Mouse (Mus musculus): ENCODE measurements around the gene Kif24. TPM values are rescaled to one million over a fixed set of nuclear protein-coding genes. Genes with fewer than 3 reads are reported as not detected.

Kif24 gene
- polyA plus RNA-seq, 1 experiment from 2014 or later, result 1.3 TPM

- no peak for DNase-seq (ENCODE audit: low spot score)
- TF ChIP-seq EP300 (IDR thresholded peaks at IDR 0.05), result no peak
- TF ChIP-seq CTCF (IDR thresholded peaks at IDR 0.05), result no peak
- Histone ChIP-seq H3K36me3 (ENCODE audit: insufficient read depth, low read length) (no peaks in the 10 kb centered on the region), H3K9me3 (ENCODE audit: low read length) (no peaks in the 10 kb centered on the region), H3K4me2 (replicated peaks; ENCODE audit: low read depth, low read length) (no peak overlapping the region), H3K4me1 (ENCODE audit: insufficient read depth, low read depth, low read length) (no peaks in the 10 kb centered on the region), H3K9ac (replicated peaks; ENCODE audit: low read depth) (no peak overlapping the region), H3K27me3 (replicated peaks; ENCODE audit: insufficient read depth, low read length) (no peaks in the 10 kb centered on the region), H3K4me3 (ENCODE audit: low read depth, low read length) (no peak overlapping the region), H3K27ac (ENCODE audit: low read length) (no peak overlapping the region)
- ATAC-seq, result no peak
Measured at GRCm38 (mm10) chr4:41401167-41401566, 63.5 kb downstream of the Kif24 start.

GRCm38 (mm10) chr4:41399904-41400303 is 64.8 kb downstream of the Kif24 start:
- H3K4me3 ChIP-seq (ENCODE audit: low read depth, low read length), result no peak overlapping the region
- H3K36me3 ChIP-seq (ENCODE audit: insufficient read depth, low read length), result no peaks in the 10 kb centered on the region
- H3K4me2 ChIP-seq (replicated peaks; ENCODE audit: low read depth, low read length), result no peak overlapping the region
- DNase-seq (ENCODE audit: low spot score) (no peak), ATAC-seq (no peak)
- no peaks in the 10 kb centered on the region for H3K27me3 ChIP-seq (replicated peaks; ENCODE audit: insufficient read depth, low read length)
- H3K4me1 ChIP-seq (ENCODE audit: insufficient read depth, low read depth, low read length), result no peaks in the 10 kb centered on the region
- 81% methylated on average over 5 of the region's 5 CpGs for WGBS
- H3K27ac ChIP-seq (ENCODE audit: low read length), result no peak overlapping the region
- TF ChIP-seq EP300 (IDR thresholded peaks at IDR 0.05) (no peak), CTCF (IDR thresholded peaks at IDR 0.05) (no peak)
- no peaks in the 10 kb centered on the region for H3K9me3 ChIP-seq (ENCODE audit: low read length)
- H3K9ac ChIP-seq (replicated peaks; ENCODE audit: low read depth), result no peak overlapping the region

- no peaks in the 10 kb centered on the region for H3K27me3 ChIP-seq (replicated peaks; ENCODE audit: insufficient read depth, low read length)
- H3K9me3 ChIP-seq (ENCODE audit: low read length), result no peaks in the 10 kb centered on the region
- no peak for TF ChIP-seq CTCF (IDR thresholded peaks at IDR 0.05)
- TF ChIP-seq EP300 (IDR thresholded peaks at IDR 0.05), result no peak
- no peak overlapping the region for H3K27ac ChIP-seq (ENCODE audit: low read length)
- H3K4me2 ChIP-seq (replicated peaks; ENCODE audit: low read depth, low read length), result no peak overlapping the region
- H3K9ac ChIP-seq (replicated peaks; ENCODE audit: low read depth), result no peak overlapping the region
- H3K36me3 ChIP-seq (ENCODE audit: insufficient read depth, low read length), result no peaks in the 10 kb centered on the region
- 68% methylated on average over 6 of the region's 6 CpGs for WGBS
- peak; percentile 32 for DNase-seq (ENCODE audit: low spot score)
- no peak overlapping the region for H3K4me3 ChIP-seq (ENCODE audit: low read depth, low read length)
- no peaks in the 10 kb centered on the region for H3K4me1 ChIP-seq (ENCODE audit: insufficient read depth, low read depth, low read length)
- peak; percentile 65 for ATAC-seq
Measured at GRCm38 (mm10) chr4:41398353-41398752, 66.3 kb downstream of the Kif24 start.

- no peak overlapping the region for H3K27ac ChIP-seq (ENCODE audit: low read length)
- H3K4me3 ChIP-seq (ENCODE audit: low read depth, low read length), result no peak overlapping the region
- no peaks in the 10 kb centered on the region for H3K36me3 ChIP-seq (ENCODE audit: insufficient read depth, low read length)
- DNase-seq (ENCODE audit: low spot score) (no peak), ATAC-seq (no peak)
- TF ChIP-seq CTCF (IDR thresholded peaks at IDR 0.05) (no peak), EP300 (IDR thresholded peaks at IDR 0.05) (no peak)
- H3K9me3 ChIP-seq (ENCODE audit: low read length), result no peaks in the 10 kb centered on the region
- H3K9ac ChIP-seq (replicated peaks; ENCODE audit: low read depth), result no peak overlapping the region
- no peaks in the 10 kb centered on the region for H3K4me1 ChIP-seq (ENCODE audit: insufficient read depth, low read depth, low read length)
- no peak overlapping the region for H3K4me2 ChIP-seq (replicated peaks; ENCODE audit: low read depth, low read length)
- WGBS, result 79% methylated on average over 9 of the region's 9 CpGs
- H3K27me3 ChIP-seq (replicated peaks; ENCODE audit: insufficient read depth, low read length), result no peaks in the 10 kb centered on the region
Measured at GRCm38 (mm10) chr4:41394651-41395050, 70.0 kb downstream of the Kif24 start.

GRCm38 (mm10) chr4:41391015-41391414 is 73.7 kb downstream of the Kif24 start:
- Histone ChIP-seq H3K4me3 (ENCODE audit: low read depth, low read length) (no peak overlapping the region), H3K4me2 (replicated peaks; ENCODE audit: low read depth, low read length) (no peak overlapping the region), H3K9me3 (ENCODE audit: low read length) (no peaks in the 10 kb centered on the region), H3K9ac (replicated peaks; ENCODE audit: low read depth) (no peak overlapping the region), H3K36me3 (ENCODE audit: insufficient read depth, low read length) (no peaks in the 10 kb centered on the region; the same call in 1 of the 2 replicates), H3K27ac (ENCODE audit: low read length) (no peak overlapping the region), H3K27me3 (replicated peaks; ENCODE audit: insufficient read depth, low read length) (no peaks in the 10 kb centered on the region), H3K4me1 (ENCODE audit: insufficient read depth, low read depth, low read length) (no peaks in the 10 kb centered on the region)
- ATAC-seq (no peak), DNase-seq (ENCODE audit: low spot score) (no peak)
- no peak for TF ChIP-seq EP300 (IDR thresholded peaks at IDR 0.05)
- no peak for TF ChIP-seq CTCF (IDR thresholded peaks at IDR 0.05)
- 60% methylated on average over 2 of the region's 2 CpGs for WGBS

- H3K4me1 ChIP-seq (ENCODE audit: insufficient read depth, low read depth, low read length), result no peaks in the 10 kb centered on the region
- H3K36me3 ChIP-seq (ENCODE audit: insufficient read depth, low read length), result no peaks in the 10 kb centered on the region; the same call in 1 of the 2 replicates
- ATAC-seq (peak; percentile 74), DNase-seq (ENCODE audit: low spot score) (peak; percentile 83)
- no peak overlapping the region for H3K9ac ChIP-seq (replicated peaks; ENCODE audit: low read depth)
- H3K27me3 ChIP-seq (replicated peaks; ENCODE audit: insufficient read depth, low read length), result no peaks in the 10 kb centered on the region
- H3K9me3 ChIP-seq (ENCODE audit: low read length), result no peaks in the 10 kb centered on the region
- WGBS, result 30% methylated on average over 3 of the region's 3 CpGs
- H3K27ac ChIP-seq (ENCODE audit: low read length), result no peak overlapping the region
- TF ChIP-seq EP300 (IDR thresholded peaks at IDR 0.05) (no peak), CTCF (IDR thresholded peaks at IDR 0.05) (peak; percentile 89)
- no peak overlapping the region for H3K4me2 ChIP-seq (replicated peaks; ENCODE audit: low read depth, low read length)
- H3K4me3 ChIP-seq (ENCODE audit: low read depth, low read length), result no peak overlapping the region
Measured at GRCm38 (mm10) chr4:41390122-41390521, 74.6 kb downstream of the Kif24 start.

GRCm38 (mm10) chr4:41389240-41389639 is 75.4 kb downstream of the Kif24 start:
- DNase-seq (ENCODE audit: low spot score) (no peak), ATAC-seq (no peak)
- H3K4me3 ChIP-seq (ENCODE audit: low read depth, low read length), result no peak overlapping the region
- WGBS, result 87% methylated on average over 5 of the region's 5 CpGs
- no peaks in the 10 kb centered on the region for H3K9me3 ChIP-seq (ENCODE audit: low read length)
- TF ChIP-seq EP300 (IDR thresholded peaks at IDR 0.05), result no peak
- TF ChIP-seq CTCF (IDR thresholded peaks at IDR 0.05), result no peak
- no peak overlapping the region for H3K4me2 ChIP-seq (replicated peaks; ENCODE audit: low read depth, low read length)
- no peaks in the 10 kb centered on the region; the same call in 1 of the 2 replicates for H3K36me3 ChIP-seq (ENCODE audit: insufficient read depth, low read length)
- no peak overlapping the region for H3K9ac ChIP-seq (replicated peaks; ENCODE audit: low read depth)
- H3K27ac ChIP-seq (ENCODE audit: low read length), result no peak overlapping the region
- H3K4me1 ChIP-seq (ENCODE audit: insufficient read depth, low read depth, low read length), result no peaks in the 10 kb centered on the region
- no peaks in the 10 kb centered on the region for H3K27me3 ChIP-seq (replicated peaks; ENCODE audit: insufficient read depth, low read length)

All from lung, postnatal 0 days (tissue).